8 mouse cellular contexts compared by ENCODE assay signal in the genomic region with DNA sequence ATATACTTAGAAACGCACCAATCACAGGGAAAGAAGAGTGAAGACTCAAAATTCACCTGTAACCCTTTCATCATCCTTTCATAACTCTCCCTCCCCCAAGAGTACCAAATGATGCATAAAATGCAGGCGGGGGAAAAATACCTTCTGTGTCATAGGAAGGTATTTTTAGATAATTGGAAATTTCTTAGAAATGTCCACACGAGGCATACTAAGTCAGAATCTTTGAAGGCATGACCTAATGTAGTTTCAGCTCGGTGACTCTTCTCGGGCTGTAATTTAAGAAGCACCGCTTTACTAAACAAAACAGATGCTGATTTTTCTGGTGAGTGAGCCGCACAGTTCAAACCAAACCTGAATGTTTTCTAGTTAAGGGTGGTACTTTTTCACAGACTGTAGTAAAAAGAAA. TPM values are rescaled to one million over a fixed set of nuclear protein-coding genes. Genes with fewer than 3 reads are reported as not detected.
DNase-seq lines count a peak whose midpoint lies in the region; ATAC-seq lines count a peak whose summit lies in the region.

A gene (plus strand): TSS at position 304 of the 406 bp plus-strand sequence.

- H3K27me3 ChIP-seq in lung, embryonic 16.5 days (ENCODE audit: control insufficient read depth, insufficient read depth, low read depth, low read length): no peaks in the 10 kb centered on the region
- H3K27me3 ChIP-seq in embryonic facial prominence, embryonic 14.5 days (replicated peaks; ENCODE audit: control insufficient read depth, insufficient read depth, low read length): no peaks in the 10 kb centered on the region
- H3K27me3 ChIP-seq in hindbrain, embryonic 16.5 days (replicated peaks; ENCODE audit: control insufficient read depth, insufficient read depth, low read length): no peaks in the 10 kb centered on the region
- no peaks in the 10 kb centered on the region for H3K27me3 ChIP-seq in midbrain, embryonic 15.5 days (replicated peaks)

- no peaks in the 10 kb centered on the region for H3K9me3 ChIP-seq in lung, embryonic 16.5 days (ENCODE audit: control insufficient read depth, low read length)
- no peaks in the 10 kb centered on the region for H3K9me3 ChIP-seq in embryonic facial prominence, embryonic 14.5 days (ENCODE audit: control insufficient read depth, low read length)
- H3K9me3 ChIP-seq in hindbrain, embryonic 16.5 days (ENCODE audit: control insufficient read depth, low read length): no peaks in the 10 kb centered on the region
- H3K9me3 ChIP-seq in midbrain, embryonic 15.5 days: no peaks in the 10 kb centered on the region

- H3K36me3 ChIP-seq in lung, embryonic 16.5 days (ENCODE audit: control insufficient read depth, insufficient read depth, low read length): no peaks in the 10 kb centered on the region
- H3K36me3 ChIP-seq in embryonic facial prominence, embryonic 14.5 days (ENCODE audit: control insufficient read depth, insufficient read depth, low read length): no peaks in the 10 kb centered on the region
- H3K36me3 ChIP-seq in hindbrain, embryonic 16.5 days (ENCODE audit: control insufficient read depth, insufficient read depth, low read length): no peaks in the 10 kb centered on the region
- no peaks in the 10 kb centered on the region for H3K36me3 ChIP-seq in midbrain, embryonic 15.5 days (replicated peaks)

- H3K9ac ChIP-seq in lung, embryonic 16.5 days (ENCODE audit: low read length): peak within 1 kb of the TSS; percentile 69
- peak within 1 kb of the TSS; percentile 69 for H3K9ac ChIP-seq in embryonic facial prominence, embryonic 14.5 days (ENCODE audit: low read depth, low read length)
- H3K9ac ChIP-seq in hindbrain, embryonic 16.5 days (ENCODE audit: low read depth, low read length): peak within 1 kb of the TSS; percentile 76
- H3K9ac ChIP-seq in midbrain, embryonic 15.5 days: peak within 1 kb of the TSS; percentile 73

- no peak for DNase-seq in lung, postnatal 25 days (ENCODE audit: low spot score)
- DNase-seq in embryonic facial prominence, embryonic 14.5 days (ENCODE audit: low spot score): peak; percentile 32
- DNase-seq in right cerebral cortex, postnatal 36 days (ENCODE audit: low spot score in 2 of 2): no peak
- DNase-seq in thymus, postnatal 4 days: no peak
- no peak for DNase-seq in kidney, adult 18-20 months

- no peak for ATAC-seq in lung, embryonic 16.5 days (ENCODE audit: low read depth)
- no peak for ATAC-seq in embryonic facial prominence, embryonic 14.5 days (ENCODE audit: low read depth)
- no peak for ATAC-seq in hindbrain, embryonic 16.5 days
- no peak for ATAC-seq in midbrain, embryonic 15.5 days (replicated peaks)

- 34% methylated on average over 7 of the region's 7 CpGs for WGBS in lung, embryonic 16.5 days
- 19% methylated on average over 7 of the region's 7 CpGs for WGBS in embryonic facial prominence, embryonic 14.5 days
- WGBS in hindbrain, embryonic 16.5 days: 40% methylated on average over 7 of the region's 7 CpGs
- WGBS in midbrain, embryonic 15.5 days: 40% methylated on average over 7 of the region's 7 CpGs

- peak within 1 kb of the TSS; percentile 68 for H3K4me2 ChIP-seq in lung, embryonic 16.5 days (ENCODE audit: low read depth, low read length)
- H3K4me2 ChIP-seq in embryonic facial prominence, embryonic 14.5 days (ENCODE audit: low read depth, low read length): peak within 1 kb of the TSS; percentile 64
- H3K4me2 ChIP-seq in hindbrain, embryonic 16.5 days (ENCODE audit: low read length): peak within 1 kb of the TSS; percentile 78
- H3K4me2 ChIP-seq in midbrain, embryonic 15.5 days: peak within 1 kb of the TSS; percentile 89

- peak within 1 kb of the TSS; percentile 68 for H3K4me3 ChIP-seq in lung, embryonic 16.5 days (ENCODE audit: low read length)
- peak within 1 kb of the TSS; percentile 53 for H3K4me3 ChIP-seq in embryonic facial prominence, embryonic 14.5 days (ENCODE audit: low read depth, low read length)
- H3K4me3 ChIP-seq in hindbrain, embryonic 16.5 days (ENCODE audit: low read length): peak within 1 kb of the TSS; percentile 57
- H3K4me3 ChIP-seq in midbrain, embryonic 15.5 days: peak within 1 kb of the TSS; percentile 69

- peak within 1 kb of the TSS; percentile 94 for H3K27ac ChIP-seq in lung, embryonic 16.5 days (ENCODE audit: low read length)
- H3K27ac ChIP-seq in embryonic facial prominence, embryonic 14.5 days (replicated peaks; ENCODE audit: low read depth, low read length): peak within 1 kb of the TSS; percentile 82
- H3K27ac ChIP-seq in hindbrain, embryonic 16.5 days (ENCODE audit: low read depth, low read length): peak within 1 kb of the TSS; percentile 79
- peak within 1 kb of the TSS; percentile 67 for H3K27ac ChIP-seq in midbrain, embryonic 15.5 days

- peaks cover 6% of the 10 kb centered on the region for H3K4me1 ChIP-seq in lung, embryonic 16.5 days (replicated peaks; ENCODE audit: control insufficient read depth, insufficient read depth, low read length)
- H3K4me1 ChIP-seq in embryonic facial prominence, embryonic 14.5 days (ENCODE audit: control insufficient read depth, insufficient read depth, low read length): peaks cover 12% of the 10 kb centered on the region; the same call in 1 of the 2 replicates
- peaks cover 9% of the 10 kb centered on the region for H3K4me1 ChIP-seq in hindbrain, embryonic 16.5 days (ENCODE audit: control insufficient read depth, insufficient read depth, low read depth, low read length)
- H3K4me1 ChIP-seq in midbrain, embryonic 15.5 days: peaks cover 16% of the 10 kb centered on the region

RNA-seq across cellular contexts. Expression of the gene that starts here (rescaled TPM):
- polyA plus RNA-seq in lung, embryonic 16.5 days (2015; fragmentation: Nextera tagmentation; extraction: Ambion mirVana): 36.5 and 39.1 TPM in 2 replicates
- polyA plus RNA-seq in embryonic facial prominence, embryonic 14.5 days (2014; fragmentation: Nextera tagmentation; extraction: Ambion mirVana): 19.0 and 21.3 TPM in 2 replicates
- 9.3 and 10.4 TPM in 2 replicates for polyA plus RNA-seq in hindbrain, embryonic 16.5 days (2015; fragmentation: Nextera tagmentation; extraction: Ambion mirVana)
- polyA plus RNA-seq in midbrain, embryonic 15.5 days (2015; fragmentation: Nextera tagmentation; extraction: Ambion mirVana): 8.6 and 8.9 TPM in 2 replicates
